In genomic region chr10:93741446-93742096, GRCm38 (mm10) we compare ENCODE assay signal across 13 mouse cellular contexts.
DNase-seq lines count a peak whose midpoint lies in the region; ATAC-seq lines count a peak whose summit lies in the region.
"Had no signal": no experiment of that assay in that cellular context is flagged by ENCODE, and none has a peak within 500 bp of the region (broad histone marks: within the 10 kb centered on the region; RNA-seq: fewer than 3 reads in every experiment).

No protein-coding gene starts in this region.

- no peak overlapping the region for H3K4me3 ChIP-seq in embryonic facial prominence, embryonic 15.5 days (replicated peaks)
- H3K4me3 ChIP-seq in intestine, embryonic 16.5 days (ENCODE audit: low read length): no peak overlapping the region
- H3K4me3 ChIP-seq: heart, adult 2 months; myocyte had no signal

- no peak overlapping the region for H3K9ac ChIP-seq in embryonic facial prominence, embryonic 15.5 days
- no peak overlapping the region for H3K9ac ChIP-seq in intestine, embryonic 16.5 days (ENCODE audit: low read depth, low read length)

- 39% methylated on average over 14 of the region's 14 CpGs for WGBS in embryonic facial prominence, embryonic 15.5 days
- 78% methylated on average over 14 of the region's 14 CpGs for WGBS in intestine, embryonic 16.5 days

- no peaks in the 10 kb centered on the region for H3K27me3 ChIP-seq in embryonic facial prominence, embryonic 15.5 days
- H3K27me3 ChIP-seq in intestine, embryonic 16.5 days (replicated peaks; ENCODE audit: control insufficient read depth, insufficient read depth, low read length): no peaks in the 10 kb centered on the region

- no peak for DNase-seq in cerebellum, postnatal 4 days (ENCODE audit: low spot score in 2 of 2)
- peak; percentile 7 to 37 for DNase-seq in layer of hippocampus, adult 18-20 months (ENCODE audit: low spot score in 2 of 2)
- DNase-seq in layer of hippocampus, adult 9-10 months (ENCODE audit: low spot score): no peak
- DNase-seq in cerebellum, adult 9-10 months: peak; percentile 83
- no peak for DNase-seq in B cell, adult 2 months
- DNase-seq: heart, adult 2 months; kidney, postnatal 10 days; liver; lung, postnatal 36 days had no signal

- H3K27ac ChIP-seq in embryonic facial prominence, embryonic 15.5 days (replicated peaks): 0 out of 2 replicates have a peak overlapping the region, but pooled peaks have one; percentile 39
- H3K27ac ChIP-seq in intestine, embryonic 16.5 days (ENCODE audit: low read length): no peak overlapping the region
- H3K27ac ChIP-seq: heart, adult 2 months had no signal

- H3K9me3 ChIP-seq in embryonic facial prominence, embryonic 15.5 days (replicated peaks): no peaks in the 10 kb centered on the region
- H3K9me3 ChIP-seq in intestine, embryonic 16.5 days (ENCODE audit: control insufficient read depth, low read length): no peaks in the 10 kb centered on the region

- ATAC-seq in cerebellum, adult (ENCODE audit: insufficient number of reproducible peaks, low FRiP score, low TSS enrichment): peak; percentile 54; the same call in 1 of the 2 replicates
- ATAC-seq in embryonic facial prominence, embryonic 15.5 days (ENCODE audit: insufficient number of reproducible peaks, low FRiP score, low TSS enrichment, low read depth): no peak
- ATAC-seq in intestine, embryonic 16.5 days: no peak

- no peak overlapping the region for H3K4me2 ChIP-seq in embryonic facial prominence, embryonic 15.5 days (replicated peaks)
- no peak overlapping the region for H3K4me2 ChIP-seq in intestine, embryonic 16.5 days (ENCODE audit: low read depth, low read length)

- no peaks in the 10 kb centered on the region for H3K36me3 ChIP-seq in embryonic facial prominence, embryonic 15.5 days
- no peaks in the 10 kb centered on the region for H3K36me3 ChIP-seq in intestine, embryonic 16.5 days (ENCODE audit: control insufficient read depth, insufficient read depth, low read length)

- 0 out of 2 replicates have a peak, but pooled peaks cover 5% of the 10 kb centered on the region for H3K4me1 ChIP-seq in embryonic facial prominence, embryonic 15.5 days
- H3K4me1 ChIP-seq in intestine, embryonic 16.5 days (ENCODE audit: control insufficient read depth, insufficient read depth, low read length): no peaks in the 10 kb centered on the region

Comparison
In these comparisons a context has a peak if more than half of its experiments do, and no peak if none do; other contexts are left out.
1. DNase-seq: peak in layer of hippocampus, adult 18-20 months (2 of 2) and cerebellum, adult 9-10 months (single experiment); none in cerebellum, postnatal 4 days (0 of 2), layer of hippocampus, adult 9-10 months (single experiment) and B cell, adult 2 months (0 of 2).